25 mouse cellular contexts compared by ENCODE assay signal in genomic region chr17:83158652-83159051, GRCm38 (mm10). TPM values are rescaled to one million over a fixed set of nuclear protein-coding genes. Genes with fewer than 3 reads are reported as not detected.
DNase-seq lines count a peak whose midpoint lies in the region; ATAC-seq and TF ChIP-seq lines count a peak whose summit lies in the region.
"Had no signal": no experiment of that assay in that cellular context is flagged by ENCODE, and none has a peak within 500 bp of the region (broad histone marks: within the 10 kb centered on the region; RNA-seq: fewer than 3 reads in every experiment).

No protein-coding gene starts in this region.

- H3K4me3 ChIP-seq in lung, embryonic 14.5 days (ENCODE audit: low read depth, low read length), result no peak overlapping the region
- H3K4me3 ChIP-seq in lung, postnatal 0 days (ENCODE audit: low read depth, low read length), result no peak overlapping the region
- no peak overlapping the region for H3K4me3 ChIP-seq in CH12.LX (replicated peaks in 1 of 3; ENCODE audit: low read depth in 2 of 3, low read length in 2 of 3, poor library complexity in 1 of 3)
- no peak overlapping the region for H3K4me3 ChIP-seq in hindbrain, embryonic 13.5 days
- no peak overlapping the region for H3K4me3 ChIP-seq in embryonic facial prominence, embryonic 10.5 days
- H3K4me3 ChIP-seq: forebrain, embryonic 10.5 days; forebrain, embryonic 13.5 days; hindbrain, embryonic 12.5 days had no signal

- no peak for TF ChIP-seq RAD21 in CH12.LX (IDR thresholded peaks at IDR 0.05; ENCODE audit: low read depth, low read length)

- 77% methylated on average over 10 of the region's 10 CpGs for WGBS in lung, embryonic 14.5 days
- 87% methylated on average over 10 of the region's 10 CpGs for WGBS in lung, postnatal 0 days
- 84% methylated on average over 10 of the region's 10 CpGs for WGBS in hindbrain, embryonic 13.5 days
- 93% methylated on average over 10 of the region's 10 CpGs for WGBS in embryonic facial prominence, embryonic 10.5 days

- peaks cover 3% of the 10 kb centered on the region for H3K4me1 ChIP-seq in lung, embryonic 14.5 days (ENCODE audit: insufficient read depth)
- H3K4me1 ChIP-seq in lung, postnatal 0 days (ENCODE audit: insufficient read depth, low read depth, low read length), result no peaks in the 10 kb centered on the region
- H3K4me1 ChIP-seq in CH12.LX (ENCODE audit: control insufficient read depth in 1 of 2, insufficient read depth in 2 of 2), result peaks cover 11 to 58% of the 10 kb centered on the region in 2 experiments; a peak in 3 of 4 replicates
- 0 out of 2 replicates have a peak, but pooled peaks cover under 1% of the 10 kb centered on the region for H3K4me1 ChIP-seq in hindbrain, embryonic 13.5 days (replicated peaks)
- peaks cover 35% of the 10 kb centered on the region for H3K4me1 ChIP-seq in embryonic facial prominence, embryonic 10.5 days
- H3K4me1 ChIP-seq: forebrain, embryonic 13.5 days had no signal

- TF ChIP-seq CTCF in lung, embryonic 14.5 days (IDR thresholded peaks at IDR 0.05; ENCODE audit: low read depth), result no peak
- no peak for TF ChIP-seq CTCF in lung, postnatal 0 days (IDR thresholded peaks at IDR 0.05)
- no peak for TF ChIP-seq CTCF in CH12.LX (conservative IDR thresholded peaks at IDR 0.05 in 1 of 2, IDR thresholded peaks at IDR 0.05 in 1 of 2; ENCODE audit: low read depth in 2 of 2, low read length in 2 of 2)

- ATAC-seq in lung, embryonic 14.5 days (ENCODE audit: insufficient read depth), result no peak
- ATAC-seq in lung, postnatal 0 days, result no peak
- ATAC-seq in inflammation-experienced regulatory T-cells, adult 6 months, result peak; percentile 54
- no peak for ATAC-seq in hindbrain, embryonic 13.5 days (ENCODE audit: low FRiP score)
- ATAC-seq: forebrain, embryonic 13.5 days; forebrain, embryonic 16.5 days; hindbrain, embryonic 16.5 days had no signal

- no peaks in the 10 kb centered on the region for H3K27me3 ChIP-seq in lung, embryonic 14.5 days (ENCODE audit: insufficient read depth, low read length)
- no peaks in the 10 kb centered on the region for H3K27me3 ChIP-seq in lung, postnatal 0 days (replicated peaks; ENCODE audit: insufficient read depth, low read length)
- H3K27me3 ChIP-seq in CH12.LX (replicated peaks), result no peaks in the 10 kb centered on the region
- H3K27me3 ChIP-seq in hindbrain, embryonic 13.5 days, result 0 out of 2 replicates have a peak, but pooled peaks cover 3% of the 10 kb centered on the region
- peaks cover 27% of the 10 kb centered on the region for H3K27me3 ChIP-seq in embryonic facial prominence, embryonic 10.5 days (replicated peaks; ENCODE audit: low read depth, poor library complexity, severe bottlenecking)
- H3K27me3 ChIP-seq: forebrain, embryonic 13.5 days; hindbrain, embryonic 12.5 days had no signal

- no peaks in the 10 kb centered on the region for H3K79me2 ChIP-seq in CH12.LX (replicated peaks; ENCODE audit: control insufficient read depth, extremely low read depth, insufficient read depth, poor library complexity, severe bottlenecking)

- H3K4me2 ChIP-seq in lung, embryonic 14.5 days, result no peak overlapping the region
- H3K4me2 ChIP-seq in lung, postnatal 0 days (replicated peaks; ENCODE audit: low read depth, low read length), result no peak overlapping the region
- peak overlapping the region; percentile 34; the same call in 1 of the 2 replicates for H3K4me2 ChIP-seq in CH12.LX (ENCODE audit: insufficient read depth, low read depth, poor library complexity, severe bottlenecking)
- no peak overlapping the region for H3K4me2 ChIP-seq in hindbrain, embryonic 13.5 days
- H3K4me2 ChIP-seq: forebrain, embryonic 13.5 days; heart, embryonic 11.5 days; hindbrain, embryonic 12.5 days had no signal

- peak; percentile 22 for DNase-seq in lung, embryonic 14.5 days
- no peak for DNase-seq in lung, postnatal 0 days (ENCODE audit: low spot score)
- peak; percentile 18 for DNase-seq in CH12.LX (ENCODE audit: extremely low read depth)
- no peak for DNase-seq in layer of hippocampus, postnatal 36 days
- no peak for DNase-seq in embryonic facial prominence, embryonic 10.5 days (ENCODE audit: low spot score)
- DNase-seq: adrenal gland, adult 8-10 months; adrenal gland, postnatal 25 days; B cell, adult 2 months; cerebellum, adult 11-12 months; cerebellum, adult 8-10 months; cerebellum, postnatal 10 days; cerebellum, postnatal 36 days; embryo, embryonic 11 days; gastrocnemius, postnatal 10 days; heart, adult 11 months had no signal

- TF ChIP-seq POLR2A in CH12.LX (IDR thresholded peaks at IDR 0.05; ENCODE audit: low read depth, low read length), result no peak

- TF ChIP-seq EP300 in lung, postnatal 0 days (IDR thresholded peaks at IDR 0.05), result no peak
- TF ChIP-seq EP300 in CH12.LX (IDR thresholded peaks at IDR 0.05; ENCODE audit: low read length), result no peak

- no peak overlapping the region for H3K27ac ChIP-seq in lung, embryonic 14.5 days (ENCODE audit: low read depth)
- H3K27ac ChIP-seq in lung, postnatal 0 days (ENCODE audit: low read length), result no peak overlapping the region
- H3K27ac ChIP-seq in CH12.LX (ENCODE audit: insufficient read depth, low read depth), result no peak overlapping the region
- H3K27ac ChIP-seq in hindbrain, embryonic 13.5 days, result no peak overlapping the region
- H3K27ac ChIP-seq in embryonic facial prominence, embryonic 10.5 days (replicated peaks), result no peak overlapping the region
- H3K27ac ChIP-seq: forebrain, embryonic 10.5 days; forebrain, embryonic 13.5 days; hindbrain, embryonic 12.5 days had no signal

- dilution Hi-C loops in CH12.LX (cut with MboI; ENCODE audit: extremely low pct_ligation_motif_present, extremely low pct_unique_long_range_greater_than_20kb, low sequenced_read_pairs), result no loop called here

- H3K9ac ChIP-seq in lung, embryonic 14.5 days, result no peak overlapping the region
- H3K9ac ChIP-seq in lung, postnatal 0 days (replicated peaks; ENCODE audit: low read depth), result no peak overlapping the region
- H3K9ac ChIP-seq in CH12.LX (ENCODE audit: insufficient read depth, low read depth), result no peak overlapping the region
- no peak overlapping the region for H3K9ac ChIP-seq in hindbrain, embryonic 13.5 days
- H3K9ac ChIP-seq: forebrain, embryonic 13.5 days; hindbrain, embryonic 12.5 days had no signal

- in situ Hi-C loops in CH12.LX (cut with MboI; ENCODE audit: low pct_ligation_motif_present, low pct_unique_long_range_greater_than_20kb, low sequenced_read_pairs), result no loop called here

- H3K9me3 ChIP-seq in lung, embryonic 14.5 days (ENCODE audit: low read depth, low read length), result no peaks in the 10 kb centered on the region
- no peaks in the 10 kb centered on the region for H3K9me3 ChIP-seq in lung, postnatal 0 days (ENCODE audit: low read length)
- H3K9me3 ChIP-seq in CH12.LX (replicated peaks; ENCODE audit: low read length), result no peaks in the 10 kb centered on the region
- no peaks in the 10 kb centered on the region for H3K9me3 ChIP-seq in hindbrain, embryonic 13.5 days
- no peaks in the 10 kb centered on the region for H3K9me3 ChIP-seq in embryonic facial prominence, embryonic 10.5 days
- H3K9me3 ChIP-seq: forebrain, embryonic 10.5 days; forebrain, embryonic 13.5 days; hindbrain, embryonic 12.5 days had no signal

- H3K36me3 ChIP-seq in lung, embryonic 14.5 days (ENCODE audit: insufficient read depth), result no peaks in the 10 kb centered on the region
- H3K36me3 ChIP-seq in lung, postnatal 0 days (ENCODE audit: insufficient read depth, low read length), result no peaks in the 10 kb centered on the region
- no peaks in the 10 kb centered on the region for H3K36me3 ChIP-seq in CH12.LX (replicated peaks in 1 of 2; ENCODE audit: control insufficient read depth in 1 of 2, insufficient read depth in 1 of 2, low read length in 1 of 2)
- H3K36me3 ChIP-seq in hindbrain, embryonic 13.5 days, result no peaks in the 10 kb centered on the region
- no peaks in the 10 kb centered on the region for H3K36me3 ChIP-seq in embryonic facial prominence, embryonic 10.5 days (replicated peaks)
- H3K36me3 ChIP-seq: forebrain, embryonic 10.5 days; hindbrain, embryonic 12.5 days had no signal

TF ChIP-seq in CH12.LX, 34 proteins besides CTCF, POLR2A, EP300 and RAD21:
- TF ChIP-seq JUN (IDR thresholded peaks at IDR 0.05; ENCODE audit: insufficient read depth, low read depth, low read length) (no peak), ZNF384 (IDR thresholded peaks at IDR 0.05; ENCODE audit: low read depth, low read length) (no peak), PAX5 (IDR thresholded peaks at IDR 0.05; ENCODE audit: low read length) (no peak), JUND (conservative IDR thresholded peaks at IDR 0.05; ENCODE audit: low read depth, low read length) (no peak), IRF4 (IDR thresholded peaks at IDR 0.05; ENCODE audit: low read depth, low read length) (no peak), MAFK (IDR thresholded peaks at IDR 0.05; ENCODE audit: insufficient replicate concordance, low read length) (no peak), CHD1 (IDR thresholded peaks at IDR 0.05; ENCODE audit: low read depth, low read length) (no peak)

RNA-seq across cellular contexts. Expression of gene Pkdcc, which starts 56.4 kb away (rescaled TPM):
- 21.1 and 25.3 TPM in 2 replicates for polyA plus RNA-seq in lung, embryonic 14.5 days (2014; fragmentation: Nextera tagmentation; extraction: Ambion mirVana)
- polyA plus RNA-seq in lung, postnatal 0 days (2015; fragmentation: Nextera tagmentation; extraction: Ambion mirVana), result 3.6 and 3.9 TPM in 2 replicates
- total RNA-seq in CH12.LX (2012; rRNA removed) (1.5 and 3.7 TPM in 2 replicates), CH12.LX (2014; rRNA removed) (3.3 and 4.3 TPM in 2 replicates)
- polyA plus RNA-seq in CH12.LX (2012; ENCODE audit: insufficient read length, low read depth), result 2.8 and 4.2 TPM in 2 replicates
- polyA plus RNA-seq in inflammation-experienced regulatory T-cells, adult 6 months (2017; shearing (Covaris generic)), result under 1 TPM in 2 of 3 experiments, not detected in 1; 0.67 to 0.78 TPM
- total RNA-seq in layer of hippocampus, postnatal 36 days (2021), result 10 to 100 TPM; 16.4 to 18.9 TPM
- polyA plus RNA-seq in hindbrain, embryonic 13.5 days (2015; fragmentation: Nextera tagmentation; extraction: Ambion mirVana), result 4.4 and 5.7 TPM in 2 replicates
- polyA plus RNA-seq in embryonic facial prominence, embryonic 10.5 days (2016; fragmentation: Nextera tagmentation; extraction: Ambion mirVana), result 15.1 and 17.5 TPM in 2 replicates
- total RNA-seq: hematopoietic stem cell, adult 5-6 weeks; MEL had no signal

Comparison
In these comparisons a context has a peak if more than half of its experiments do, and no peak if none do; other contexts are left out.
1. DNase-seq: peak in lung, embryonic 14.5 days (single experiment) and CH12.LX (single experiment); none in lung, postnatal 0 days (single experiment), layer of hippocampus, postnatal 36 days (0 of 2) and embryonic facial prominence, embryonic 10.5 days (single experiment).